Mouse (Mus musculus) neural tube, embryonic 12.5 days (tissue): ENCODE measurements at regions not wholly inside any gene's neighbourhood (a gene's known extent, or its start where the extent isn't known, plus 50 kb on each side); places are given as distances from the start of the nearest gene placed in this dataset.
"Not testable (repeated sequence)": the region's sequence is repeated elsewhere in the genome, so short reads cannot be mapped to it uniquely, and the experiment has no call there.

Experiments
- ATAC-seq: fragments of 200-750 bp; cut with Nextera tagmentation; 2 replicates; pipeline ENCODE4 v1.8.0; 2017; ENCODE audit warnings: low read depth, mild to moderate bottlenecking, moderate TSS enrichment, moderate library complexity; ENCODE audit not compliant: low FRiP score
- H3K27ac ChIP-seq: fragments of 300-500 bp; sonication (generic); 2 replicates; pipeline ENCODE4 v1.5.1; 2016
- H3K27me3 ChIP-seq: fragments of 300-500 bp; sonication (generic); replicated peaks from 2 replicates; pipeline ENCODE4 v1.6.1; 2016; ENCODE audit warnings: mild to moderate bottlenecking
- H3K36me3 ChIP-seq: fragments of 300-500 bp; sonication (generic); 2 replicates; pipeline ENCODE4 v1.6.1; 2016; ENCODE audit warnings: mild to moderate bottlenecking
- H3K4me1 ChIP-seq: fragments of 300-500 bp; sonication (generic); 2 replicates; pipeline ENCODE4 v1.6.1; 2016
- H3K4me2 ChIP-seq: fragments of 300-500 bp; sonication (generic); replicated peaks from 2 replicates; pipeline ENCODE4 v1.6.1; 2016; ENCODE audit warnings: mild to moderate bottlenecking
- H3K4me3 ChIP-seq: fragments of 300-500 bp; sonication (generic); 2 replicates; pipeline ENCODE4 v1.5.1; 2016
- H3K9ac ChIP-seq: fragments of 300-500 bp; sonication (generic); 2 replicates; pipeline ENCODE4 v1.6.1; 2016; ENCODE audit warnings: mild to moderate bottlenecking
- H3K9me3 ChIP-seq: fragments of 300-500 bp; sonication (generic); 2 replicates; pipeline ENCODE4 v1.6.1; 2016; ENCODE audit warnings: mild to moderate bottlenecking
- WGBS: fragments of 180-500 bp; shearing (Covaris S2); methylation state at CpG from one replicate; pipeline ENCODE4 v1.1.7; 2016; 5-methylcytosine and 5-hydroxymethylcytosine counted together

GRCm38 (mm10) chr12:106311320-106311825, 301.3 kb downstream of the Vrk1 start:
- H3K4me2 ChIP-seq: peak overlapping the region; percentile 76
- no peak for ATAC-seq
- WGBS: 48% methylated on average over 7 of the region's 7 CpGs
- peak overlapping the region; percentile 34 for H3K4me3 ChIP-seq
- H3K27ac ChIP-seq: no peak overlapping the region
- H3K36me3 ChIP-seq: no peaks in the 10 kb centered on the region
- peaks cover 28% of the 10 kb centered on the region for H3K27me3 ChIP-seq
- H3K4me1 ChIP-seq: peaks cover 10% of the 10 kb centered on the region
- no peaks in the 10 kb centered on the region for H3K9me3 ChIP-seq
- H3K9ac ChIP-seq: peak overlapping the region; percentile 43

- H3K9me3 ChIP-seq: no peaks in the 10 kb centered on the region
- 47% methylated on average over 17 of the region's 17 CpGs for WGBS
- H3K27me3 ChIP-seq: peaks cover 28% of the 10 kb centered on the region
- no peak overlapping the region for H3K27ac ChIP-seq
- H3K36me3 ChIP-seq: no peaks in the 10 kb centered on the region
- H3K4me1 ChIP-seq: peaks cover 10% of the 10 kb centered on the region
- H3K9ac ChIP-seq: no peak overlapping the region
- H3K4me2 ChIP-seq: no peak overlapping the region
- H3K4me3 ChIP-seq: no peak overlapping the region
- no peak for ATAC-seq
Measured at GRCm38 (mm10) chr12:106311831-106312600, 302.0 kb downstream of the Vrk1 start.

DNA sequence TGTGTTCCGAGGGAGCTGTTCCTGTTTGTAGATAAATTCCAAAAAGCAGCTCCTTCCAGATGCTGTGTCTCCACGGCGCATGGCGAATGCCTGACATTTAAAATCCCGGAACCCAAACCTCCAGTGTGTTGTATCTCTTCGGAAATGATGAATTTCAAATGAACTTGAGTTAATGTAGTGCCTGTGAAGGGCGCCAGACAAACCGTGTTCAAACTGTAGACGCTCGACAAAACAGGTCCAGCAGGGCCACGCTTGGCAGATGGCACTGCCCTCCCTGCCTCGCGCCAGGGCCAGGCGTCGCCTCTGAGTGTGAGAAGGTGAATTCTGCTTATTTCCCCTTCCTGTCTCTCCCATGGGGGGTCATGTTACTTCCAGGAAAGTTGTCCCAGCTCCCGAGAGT, 307.7 kb downstream of the Vrk1 start:
- no peak for ATAC-seq
- H3K27me3 ChIP-seq: peaks cover 29% of the 10 kb centered on the region
- no peaks in the 10 kb centered on the region for H3K9me3 ChIP-seq
- H3K27ac ChIP-seq: no peak overlapping the region
- 88% methylated on average over 16 of the region's 16 CpGs for WGBS
- H3K4me2 ChIP-seq: no peak overlapping the region
- H3K36me3 ChIP-seq: no peaks in the 10 kb centered on the region
- H3K4me3 ChIP-seq: no peak overlapping the region
- no peaks in the 10 kb centered on the region for H3K4me1 ChIP-seq
- H3K9ac ChIP-seq: no peak overlapping the region

GRCm38 (mm10) chr12:106321511-106321910, 311.5 kb downstream of the Vrk1 start:
- Histone ChIP-seq H3K4me1 (no peaks in the 10 kb centered on the region), H3K9me3 (no peaks in the 10 kb centered on the region), H3K9ac (no peak overlapping the region), H3K4me2 (no peak overlapping the region), H3K27ac (no peak overlapping the region), H3K4me3 (no peak overlapping the region), H3K27me3 (peaks cover 50% of the 10 kb centered on the region), H3K36me3 (no peaks in the 10 kb centered on the region)
- WGBS: 86% methylated on average over 7 of the region's 7 CpGs
- ATAC-seq: no peak

- no peaks in the 10 kb centered on the region for H3K9me3 ChIP-seq
- peaks cover 42% of the 10 kb centered on the region for H3K27me3 ChIP-seq
- H3K36me3 ChIP-seq: no peaks in the 10 kb centered on the region
- WGBS: 39% methylated on average over 4 of the region's 4 CpGs
- no peak for ATAC-seq
- H3K4me1 ChIP-seq: no peaks in the 10 kb centered on the region
- no peak overlapping the region for H3K9ac ChIP-seq
- no peak overlapping the region for H3K4me3 ChIP-seq
- no peak overlapping the region for H3K4me2 ChIP-seq
- H3K27ac ChIP-seq: no peak overlapping the region
Measured at GRCm38 (mm10) chr12:106326611-106327010, 316.6 kb downstream of the Vrk1 start.

DNA sequence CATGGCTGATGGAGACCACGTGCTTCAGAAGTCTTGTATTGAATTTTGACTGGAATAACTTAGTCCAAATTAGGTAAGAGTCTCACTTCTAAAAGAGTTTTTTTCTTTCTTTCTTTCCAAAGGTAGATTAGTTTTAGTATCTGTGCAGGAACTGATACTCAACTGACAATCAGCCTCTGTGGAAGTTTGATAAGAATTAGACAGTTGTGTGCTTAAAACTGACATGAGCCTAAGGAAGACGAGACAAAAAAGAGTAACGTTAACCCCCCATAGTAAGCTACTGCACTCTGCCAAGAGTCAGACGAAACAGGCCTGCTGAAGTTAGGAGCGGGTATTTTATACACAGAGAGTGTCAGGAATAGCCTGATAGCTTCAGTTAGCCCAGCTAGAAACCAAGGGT, 317.3 kb downstream of the Vrk1 start:
- WGBS: 85% methylated on average over 5 of the region's 5 CpGs
- no peaks in the 10 kb centered on the region for H3K36me3 ChIP-seq
- H3K4me2 ChIP-seq: no peak overlapping the region
- no peak overlapping the region for H3K4me3 ChIP-seq
- ATAC-seq: no peak
- no peak overlapping the region for H3K9ac ChIP-seq
- peaks cover 35% of the 10 kb centered on the region for H3K27me3 ChIP-seq
- H3K4me1 ChIP-seq: no peaks in the 10 kb centered on the region
- no peak overlapping the region for H3K27ac ChIP-seq
- H3K9me3 ChIP-seq: no peaks in the 10 kb centered on the region

GRCm38 (mm10) chr12:106357867-106358266, 347.8 kb downstream of the Vrk1 start:
- no peaks in the 10 kb centered on the region for H3K9me3 ChIP-seq
- H3K4me3 ChIP-seq: no peak overlapping the region
- no peaks in the 10 kb centered on the region for H3K36me3 ChIP-seq
- no peaks in the 10 kb centered on the region for H3K27me3 ChIP-seq
- H3K9ac ChIP-seq: no peak overlapping the region
- no peak overlapping the region for H3K4me2 ChIP-seq
- no peaks in the 10 kb centered on the region for H3K4me1 ChIP-seq
- WGBS: 72% methylated on average over 9 of the region's 9 CpGs
- no peak overlapping the region for H3K27ac ChIP-seq
- no peak for ATAC-seq

DNA sequence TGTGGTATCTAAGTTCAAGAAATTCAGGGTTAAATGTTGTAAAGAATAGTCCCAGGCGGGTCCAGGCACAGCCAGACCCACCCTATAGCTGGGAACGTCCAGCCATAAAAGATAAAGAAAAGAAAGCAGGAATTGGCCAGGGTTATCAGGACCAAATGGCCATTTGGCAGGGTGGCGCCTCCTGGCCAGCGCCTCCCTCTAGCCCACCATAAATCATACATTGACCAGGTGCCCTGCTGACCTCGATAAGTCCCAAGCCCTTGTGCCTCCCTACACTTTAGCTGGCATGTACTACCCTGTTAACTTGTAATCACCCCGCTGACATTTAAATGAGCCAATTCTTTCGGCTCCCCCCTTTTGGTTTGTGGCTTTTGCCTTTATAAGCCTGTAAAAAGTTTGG, 351.6 kb downstream of the Vrk1 start:
- H3K4me3 ChIP-seq, H3K36me3 ChIP-seq, H3K9ac ChIP-seq, H3K9me3 ChIP-seq, H3K4me1 ChIP-seq, H3K27ac ChIP-seq, ATAC-seq, H3K27me3 ChIP-seq, H3K4me2 ChIP-seq: not testable (repeated sequence)
- 46% methylated on average over 7 of the region's 7 CpGs for WGBS

DNA sequence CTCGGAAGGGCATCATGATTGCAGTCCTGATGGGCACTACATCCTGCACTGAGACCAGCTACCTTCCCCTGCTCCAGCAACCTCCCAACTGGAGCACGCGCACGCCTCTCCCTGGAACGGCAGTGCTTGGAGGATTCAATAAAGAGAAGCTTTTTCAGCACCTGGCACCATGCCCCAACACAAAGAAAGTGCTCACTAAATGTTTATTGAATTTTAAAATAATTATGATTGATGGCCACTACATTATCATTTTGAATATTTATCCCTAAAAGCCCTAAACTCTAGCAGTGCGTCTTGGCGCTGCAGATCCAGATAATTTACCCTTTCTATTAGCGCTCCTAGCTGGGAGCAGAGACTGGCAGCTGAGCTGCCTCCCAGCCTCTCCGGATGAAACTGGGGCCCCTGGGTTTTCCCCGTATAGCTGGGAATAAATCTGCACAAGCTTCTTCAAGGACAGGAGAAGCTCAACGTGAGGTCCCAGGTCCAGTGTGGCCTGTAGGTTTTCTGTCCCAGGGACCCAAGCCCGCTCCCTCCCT, 364.9 kb downstream of the Vrk1 start:
- H3K27ac ChIP-seq: no peak overlapping the region
- H3K36me3 ChIP-seq: no peaks in the 10 kb centered on the region
- no peak overlapping the region for H3K4me2 ChIP-seq
- 61% methylated on average over 12 of the region's 12 CpGs for WGBS
- no peaks in the 10 kb centered on the region for H3K27me3 ChIP-seq
- H3K9me3 ChIP-seq: no peaks in the 10 kb centered on the region
- peaks cover 16% of the 10 kb centered on the region for H3K4me1 ChIP-seq
- no peak overlapping the region for H3K4me3 ChIP-seq
- H3K9ac ChIP-seq: no peak overlapping the region
- ATAC-seq: no peak

GRCm38 (mm10) chr12:106375886-106376285, 365.9 kb downstream of the Vrk1 start:
- H3K9ac ChIP-seq: no peak overlapping the region
- H3K4me1 ChIP-seq: peaks cover 16% of the 10 kb centered on the region
- no peak for ATAC-seq
- WGBS: 86% methylated on average over 13 of the region's 13 CpGs
- H3K4me3 ChIP-seq: no peak overlapping the region
- no peaks in the 10 kb centered on the region for H3K9me3 ChIP-seq
- no peak overlapping the region for H3K4me2 ChIP-seq
- H3K36me3 ChIP-seq: no peaks in the 10 kb centered on the region
- H3K27me3 ChIP-seq: no peaks in the 10 kb centered on the region
- H3K27ac ChIP-seq: no peak overlapping the region

GRCm38 (mm10) chr12:106376783-106377182, 366.8 kb downstream of the Vrk1 start:
- Histone ChIP-seq H3K27ac (no peak overlapping the region), H3K36me3 (no peaks in the 10 kb centered on the region), H3K4me2 (no peak overlapping the region), H3K4me1 (peaks cover 16% of the 10 kb centered on the region), H3K27me3 (no peaks in the 10 kb centered on the region), H3K9ac (no peak overlapping the region), H3K9me3 (no peaks in the 10 kb centered on the region), H3K4me3 (no peak overlapping the region)
- ATAC-seq: no peak
- 75% methylated on average over 12 of the region's 12 CpGs for WGBS

DNA sequence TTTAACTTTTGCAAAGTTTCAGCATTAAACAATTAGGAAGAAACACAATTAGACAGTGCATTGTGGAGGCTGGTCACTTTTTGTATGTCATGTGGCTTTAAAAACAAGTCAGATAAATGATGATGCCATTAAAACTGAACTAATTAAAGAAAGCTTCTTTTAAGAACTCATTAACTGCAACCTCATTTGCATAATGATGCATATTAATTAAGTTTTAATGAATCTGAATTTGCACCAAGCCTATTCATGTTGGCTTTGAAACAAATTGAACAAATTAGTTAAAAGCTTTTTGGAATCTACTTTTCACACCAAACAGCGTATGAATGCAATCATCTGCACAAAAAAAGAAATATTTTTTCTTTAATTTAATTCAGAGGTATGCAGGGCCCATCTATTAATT, 367.3 kb downstream of the Vrk1 start:
- Histone ChIP-seq H3K9me3 (no peaks in the 10 kb centered on the region), H3K9ac (no peak overlapping the region), H3K4me1 (peaks cover 16% of the 10 kb centered on the region), H3K27me3 (no peaks in the 10 kb centered on the region), H3K36me3 (no peaks in the 10 kb centered on the region), H3K4me2 (no peak overlapping the region), H3K4me3 (no peak overlapping the region), H3K27ac (no peak overlapping the region)
- 85% methylated on average over 1 of the region's 1 CpGs for WGBS
- no peak for ATAC-seq

DNA sequence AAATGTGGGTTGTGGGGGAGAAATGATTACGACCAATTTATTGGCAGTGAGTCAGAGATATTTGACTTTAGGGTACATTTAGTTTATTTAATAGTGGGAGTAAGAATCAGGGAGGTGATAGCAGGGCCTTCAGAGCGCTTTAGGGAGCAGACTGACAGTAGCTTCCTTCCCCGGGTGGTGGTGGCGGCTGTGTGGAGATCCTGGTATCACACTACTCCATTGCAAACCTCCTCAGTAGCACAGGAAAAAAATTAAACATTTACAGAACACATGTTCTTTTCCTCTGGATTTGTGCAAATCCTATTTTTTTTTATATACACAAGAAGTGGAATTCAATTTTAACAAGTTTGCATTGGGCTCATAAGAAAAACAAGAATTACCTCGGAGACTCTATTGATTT, 367.7 kb downstream of the Vrk1 start:
- H3K4me3 ChIP-seq: no peak overlapping the region
- no peak overlapping the region for H3K27ac ChIP-seq
- H3K36me3 ChIP-seq: no peaks in the 10 kb centered on the region
- ATAC-seq: no peak
- no peak overlapping the region for H3K4me2 ChIP-seq
- peaks cover 16% of the 10 kb centered on the region for H3K4me1 ChIP-seq
- H3K27me3 ChIP-seq: no peaks in the 10 kb centered on the region
- WGBS: 66% methylated on average over 5 of the region's 5 CpGs
- H3K9ac ChIP-seq: no peak overlapping the region
- no peaks in the 10 kb centered on the region for H3K9me3 ChIP-seq
